Mouse (Mus musculus) heart, embryonic 16.5 days (tissue): ENCODE results near the gene Pgr. TPM values are rescaled to one million over a fixed set of nuclear protein-coding genes. Genes with fewer than 3 reads are reported as not detected.

ENCODE experiments used
- ATAC-seq: fragments of 200-750 bp; cut with Nextera tagmentation; replicated peaks from 2 replicates; pipeline ENCODE4 v1.8.0; 2017; ENCODE audit warnings: moderate number of reproducible peaks; ENCODE audit not compliant: insufficient read depth, low FRiP score; ENCODE audit errors: extremely low read depth
- H3K27ac ChIP-seq: fragments of 300-500 bp; sonication (generic); 2 replicates; pipeline ENCODE4 v1.5.1; 2014; ENCODE audit warnings: mild to moderate bottlenecking, low read length, control low read depth, moderate library complexity
- H3K27me3 ChIP-seq: fragments of 300-500 bp; sonication (generic); 2 replicates; pipeline ENCODE4 v1.6.1; 2014; ENCODE audit warnings: low read length, mixed read lengths; ENCODE audit not compliant: control insufficient read depth, insufficient read depth
- H3K36me3 ChIP-seq: fragments of 300-500 bp; sonication (generic); 2 replicates; pipeline ENCODE4 v1.6.1; 2014; ENCODE audit not compliant: control insufficient read depth, insufficient read depth
- H3K4me1 ChIP-seq: fragments of 300-500 bp; sonication (generic); 2 replicates; pipeline ENCODE4 v1.6.1; 2014; ENCODE audit warnings: low read length, mixed read lengths; ENCODE audit not compliant: control insufficient read depth, insufficient read depth
- H3K4me2 ChIP-seq: fragments of 300-500 bp; sonication (generic); 2 replicates; pipeline ENCODE4 v1.6.1; 2014; ENCODE audit warnings: low read depth, mild to moderate bottlenecking, control low read depth, low read length
- H3K4me3 ChIP-seq: fragments of 300-500 bp; sonication (generic); 2 replicates; pipeline ENCODE4 v1.5.1; 2014; ENCODE audit warnings: mild to moderate bottlenecking, control low read depth, low read length
- H3K9ac ChIP-seq: fragments of 300-500 bp; sonication (generic); 2 replicates; pipeline ENCODE4 v1.6.1; 2014; ENCODE audit warnings: low read length, control low read depth
- H3K9me3 ChIP-seq: fragments of 300-500 bp; sonication (generic); replicated peaks from 2 replicates; pipeline ENCODE4 v1.6.1; 2016; ENCODE audit warnings: low read length; ENCODE audit not compliant: control insufficient read depth
- WGBS: fragments of 180-500 bp; shearing (Covaris S2); extraction: QIAGEN DNeasy Blood & Tissue Kit; methylation state at CpG from one replicate; pipeline ENCODE4 v1.1.7; 2014; 5-methylcytosine and 5-hydroxymethylcytosine counted together
- polyA plus RNA-seq: library from polyadenylated mRNA; unstranded; fragments of >200 nt; fragmentation: Nextera tagmentation; extraction: Ambion mirVana; gene quantifications from 2 replicates; pipeline ENCODE4 v1.2.1, GENCODE M21; 2015

The Pgr gene
- polyA plus RNA-seq, 1 experiment from 2014 or later, result 0.08 TPM

- Histone ChIP-seq H3K4me1 (no peaks in the 10 kb centered on the region), H3K9me3 (no peaks in the 10 kb centered on the region), H3K27ac (no peak overlapping the region), H3K36me3 (peaks cover 7% of the 10 kb centered on the region; the same call in 1 of the 2 replicates), H3K4me3 (no peak overlapping the region), H3K27me3 (no peaks in the 10 kb centered on the region), H3K9ac (no peak overlapping the region), H3K4me2 (no peak overlapping the region)
- ATAC-seq, result no peak
Measured at GRCm38 (mm10) chr9:9001170-9001569, 101.5 kb downstream of the Pgr start.

GRCm38 (mm10) chr9:9015108-9015507 is 115.5 kb downstream of the Pgr start:
- H3K36me3 ChIP-seq, result peaks cover 5% of the 10 kb centered on the region; the same call in 1 of the 2 replicates
- H3K4me3 ChIP-seq, result no peak overlapping the region
- no peak overlapping the region for H3K4me2 ChIP-seq
- no peaks in the 10 kb centered on the region for H3K9me3 ChIP-seq
- H3K9ac ChIP-seq, result no peak overlapping the region
- 88% methylated on average over 2 of the region's 2 CpGs for WGBS
- H3K4me1 ChIP-seq, result no peaks in the 10 kb centered on the region
- ATAC-seq, result no peak
- H3K27ac ChIP-seq, result no peak overlapping the region
- H3K27me3 ChIP-seq, result no peaks in the 10 kb centered on the region

Other genes with a start within 250 kb of the Pgr start
- gene Gm16485, start 72.0 kb downstream of the Pgr start, polyA plus RNA-seq, result not detected in 2 replicates